Mouse (Mus musculus): ENCODE data around the gene Sdad1.

Gene Sdad1

DNA sequence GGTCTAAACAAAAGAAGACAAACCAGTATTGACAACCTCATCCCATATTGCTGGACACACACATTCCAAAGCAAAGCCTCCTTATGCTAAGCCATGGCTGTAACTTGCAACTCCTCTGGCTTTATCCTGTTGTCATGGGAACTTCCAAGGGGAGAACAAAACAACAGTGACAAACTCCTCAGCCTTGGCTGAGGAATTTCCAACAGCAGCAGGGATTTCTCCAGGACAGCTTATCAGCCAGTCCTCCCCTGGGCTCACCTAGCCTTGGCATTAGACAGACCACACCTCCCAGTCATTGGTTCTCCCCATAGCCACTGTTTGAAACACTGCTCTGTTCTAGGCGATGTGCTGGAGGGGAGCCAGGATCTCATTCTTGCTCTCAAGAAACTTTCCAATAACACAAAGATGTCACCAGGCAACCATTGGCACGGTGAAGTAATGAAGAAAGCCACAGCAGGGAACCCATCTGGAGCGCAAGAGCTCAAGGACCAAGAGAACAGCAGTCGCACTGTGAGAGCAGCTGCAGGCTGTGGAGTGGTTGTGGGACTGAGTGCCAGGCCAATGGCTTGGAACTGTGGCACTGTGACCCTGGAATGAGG lies 46.4 kb downstream of the Sdad1 start:
- H3K36me3 ChIP-seq (ENCODE audit: insufficient read depth, low read length), result no peaks in the 10 kb centered on the region
- no peak for TF ChIP-seq CTCF (conservative IDR thresholded peaks at IDR 0.05; ENCODE audit: low read length)
- no peak for TF ChIP-seq NANOG (IDR thresholded peaks at IDR 0.05; ENCODE audit: borderline replicate concordance, low read length)
- no peak for TF ChIP-seq POU5F1 (IDR thresholded peaks at IDR 0.05; ENCODE audit: borderline replicate concordance, low read length)

DNA sequence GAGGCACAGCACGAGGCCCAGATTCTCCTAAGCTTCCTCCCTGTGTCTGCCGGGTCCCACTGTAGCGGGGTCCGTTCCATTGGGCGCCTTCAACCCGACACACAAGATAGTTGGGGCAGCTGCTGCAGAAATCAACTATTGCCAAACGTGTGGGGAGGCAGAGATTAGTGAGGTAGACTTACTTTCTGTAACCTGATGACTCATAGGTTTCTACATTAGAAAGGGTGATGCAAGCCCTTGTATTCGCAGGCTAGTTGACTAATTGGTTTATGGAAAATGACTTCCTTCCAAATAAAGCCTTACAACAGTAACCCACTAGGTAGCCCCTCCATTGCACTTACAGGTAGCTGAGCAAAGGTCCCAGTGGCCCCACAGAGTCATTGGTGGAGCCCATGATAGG lies 47.6 kb downstream of the Sdad1 start:
- Histone ChIP-seq H3K27me3 (ENCODE audit: insufficient read depth, low read length) (no peaks in the 10 kb centered on the region), H3K4me3 (replicated peaks; ENCODE audit: low read length) (no peak overlapping the region), H3K4me1 (replicated peaks; ENCODE audit: low read depth, low read length) (peaks cover 21% of the 10 kb centered on the region), H3K9me3 (ENCODE audit: low read length) (no peaks in the 10 kb centered on the region), H3K36me3 (ENCODE audit: insufficient read depth, low read length) (no peaks in the 10 kb centered on the region)
- TF ChIP-seq POU5F1 (IDR thresholded peaks at IDR 0.05; ENCODE audit: borderline replicate concordance, low read length) (no peak), CTCF (conservative IDR thresholded peaks at IDR 0.05; ENCODE audit: low read length) (no peak), NANOG (IDR thresholded peaks at IDR 0.05; ENCODE audit: borderline replicate concordance, low read length) (no peak)

More for the DNA sequence above, 46.4 kb downstream of the Sdad1 start:
- Histone ChIP-seq H3K4me1 (replicated peaks; ENCODE audit: low read depth, low read length) (peaks cover 16% of the 10 kb centered on the region), H3K27me3 (ENCODE audit: insufficient read depth, low read length) (no peaks in the 10 kb centered on the region), H3K9me3 (ENCODE audit: low read length) (no peaks in the 10 kb centered on the region), H3K4me3 (replicated peaks; ENCODE audit: low read length) (no peak overlapping the region)

DNA sequence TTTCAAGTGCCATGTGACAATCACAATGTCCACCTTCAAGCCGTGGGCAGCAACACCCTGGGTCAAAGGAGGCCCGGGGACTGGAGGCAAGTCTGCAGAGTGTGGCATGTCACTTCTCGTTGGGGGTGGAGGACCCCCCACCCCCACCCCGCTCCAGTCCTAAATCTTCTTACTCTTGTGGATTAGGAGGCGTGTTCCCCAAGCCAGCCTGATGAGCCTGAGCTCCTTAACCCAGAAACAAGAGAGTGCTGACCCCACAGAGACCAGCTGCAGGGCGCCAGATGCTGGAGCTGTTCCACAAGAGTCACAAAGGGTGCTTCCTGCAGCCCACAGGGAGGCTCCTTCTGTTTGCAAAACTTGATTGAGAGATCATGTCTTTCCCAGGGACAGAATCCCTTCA lies 54.1 kb downstream of the Sdad1 start, which contains the start of gene Ppef2:
TSS of gene Ppef2 (minus strand) at position 61 of the 400 bp plus-strand sequence.
- H3K27me3 ChIP-seq (ENCODE audit: insufficient read depth, low read length), result no peaks in the 10 kb centered on the region
- no peak for TF ChIP-seq NANOG (IDR thresholded peaks at IDR 0.05; ENCODE audit: borderline replicate concordance, low read length)
- TF ChIP-seq CTCF (conservative IDR thresholded peaks at IDR 0.05; ENCODE audit: low read length), result no peak
- no peak for TF ChIP-seq POU5F1 (IDR thresholded peaks at IDR 0.05; ENCODE audit: borderline replicate concordance, low read length)
- H3K4me3 ChIP-seq (replicated peaks; ENCODE audit: low read length), result no peak within 1 kb of the TSS
- no peaks in the 10 kb centered on the region for H3K36me3 ChIP-seq (ENCODE audit: insufficient read depth, low read length)
- H3K9me3 ChIP-seq (ENCODE audit: low read length), result no peaks in the 10 kb centered on the region
- H3K4me1 ChIP-seq (replicated peaks; ENCODE audit: low read depth, low read length), result peaks cover 25% of the 10 kb centered on the region

DNA sequence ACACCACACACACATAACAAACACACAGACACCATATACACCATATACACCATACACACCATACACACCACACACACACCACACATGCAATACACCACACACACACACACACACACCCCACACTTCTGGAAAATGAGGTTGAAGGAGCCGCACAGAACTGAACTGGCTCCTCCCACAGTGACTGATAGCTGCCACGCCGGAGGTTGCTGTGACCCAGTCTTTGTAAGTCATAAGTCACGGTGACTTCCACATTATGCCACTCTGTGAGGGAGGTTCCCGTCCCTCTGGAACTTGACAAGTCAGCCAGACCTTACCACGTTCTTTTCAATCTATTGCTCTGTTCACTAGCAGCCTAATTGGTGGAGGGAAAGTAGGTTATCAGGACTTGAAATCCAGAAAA lies 55.8 kb downstream of the Sdad1 start:
- no peak for TF ChIP-seq POU5F1 (IDR thresholded peaks at IDR 0.05; ENCODE audit: borderline replicate concordance, low read length)
- TF ChIP-seq NANOG (IDR thresholded peaks at IDR 0.05; ENCODE audit: borderline replicate concordance, low read length), result no peak
- no peak for TF ChIP-seq CTCF (conservative IDR thresholded peaks at IDR 0.05; ENCODE audit: low read length)
- no peaks in the 10 kb centered on the region for H3K9me3 ChIP-seq (ENCODE audit: low read length)
- no peak overlapping the region for H3K4me3 ChIP-seq (replicated peaks; ENCODE audit: low read length)

DNA sequence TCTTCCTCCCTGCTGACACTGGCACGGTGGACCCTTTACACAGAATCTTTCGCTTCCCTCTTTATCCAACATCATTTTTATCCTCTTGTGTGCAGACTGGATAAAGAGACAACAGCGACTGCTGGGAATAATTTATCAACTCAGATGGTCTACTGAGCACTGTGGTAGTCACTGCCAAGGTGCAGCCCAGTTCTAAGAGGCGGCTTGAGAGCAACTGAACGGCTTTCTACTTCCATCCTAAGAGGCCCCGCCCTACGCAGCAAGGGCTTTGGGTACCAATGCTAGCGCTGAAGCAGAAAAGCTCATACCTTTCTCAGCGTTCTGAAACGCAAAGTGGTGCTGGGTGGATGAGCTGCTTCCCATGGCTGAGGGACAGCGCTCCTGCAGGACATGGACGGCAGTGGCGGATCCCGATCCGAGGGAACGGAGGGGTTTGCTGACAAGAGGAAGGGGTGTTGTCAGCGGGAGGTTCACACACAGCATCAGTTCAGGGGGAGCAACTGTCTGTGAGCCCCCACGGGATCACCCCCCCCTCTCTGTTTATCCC lies 57.4 kb downstream of the Sdad1 start:
- Histone ChIP-seq H3K9me3 (ENCODE audit: low read length) (no peaks in the 10 kb centered on the region), H3K4me3 (replicated peaks; ENCODE audit: low read length) (0 out of 2 replicates have a peak overlapping the region, but pooled peaks have one; percentile 10), H3K4me1 (replicated peaks; ENCODE audit: low read depth, low read length) (peaks cover 36% of the 10 kb centered on the region), H3K27me3 (ENCODE audit: insufficient read depth, low read length) (peaks cover 4% of the 10 kb centered on the region; the same call in 1 of the 2 replicates), H3K36me3 (ENCODE audit: insufficient read depth, low read length) (no peaks in the 10 kb centered on the region)
- TF ChIP-seq POU5F1 (IDR thresholded peaks at IDR 0.05; ENCODE audit: borderline replicate concordance, low read length) (no peak), CTCF (conservative IDR thresholded peaks at IDR 0.05; ENCODE audit: low read length) (peak; percentile 37)

More for the DNA sequence above, 55.8 kb downstream of the Sdad1 start:
- Histone ChIP-seq H3K4me1 (replicated peaks; ENCODE audit: low read depth, low read length) (peaks cover 35% of the 10 kb centered on the region), H3K27me3 (ENCODE audit: insufficient read depth, low read length) (no peaks in the 10 kb centered on the region; the same call in 1 of the 2 replicates), H3K36me3 (ENCODE audit: insufficient read depth, low read length) (no peaks in the 10 kb centered on the region)

DNA sequence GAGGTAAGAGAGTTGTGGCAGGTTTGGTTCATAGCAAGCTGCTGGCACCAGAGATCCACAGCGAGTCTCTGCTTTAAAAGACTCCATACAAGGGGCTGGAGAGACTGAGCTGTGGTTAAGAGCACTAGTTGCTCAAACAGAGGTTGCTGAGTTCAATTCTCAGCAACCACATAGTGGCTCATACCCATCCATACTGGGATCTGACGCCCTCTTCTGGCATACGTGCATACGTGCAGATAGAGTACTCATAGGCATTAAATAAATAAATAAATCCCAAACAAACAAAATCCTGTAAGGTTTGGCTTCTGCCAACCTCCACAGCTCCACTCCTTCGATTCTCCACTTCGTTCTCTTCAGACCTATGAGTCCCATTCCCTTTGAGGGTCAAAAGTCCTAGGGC lies 58.2 kb downstream of the Sdad1 start:
- H3K4me1 ChIP-seq (replicated peaks; ENCODE audit: low read depth, low read length), result peaks cover 36% of the 10 kb centered on the region
- no peak overlapping the region for H3K4me3 ChIP-seq (replicated peaks; ENCODE audit: low read length)
- TF ChIP-seq POU5F1 (IDR thresholded peaks at IDR 0.05; ENCODE audit: borderline replicate concordance, low read length) (no peak), CTCF (conservative IDR thresholded peaks at IDR 0.05; ENCODE audit: low read length) (peak; percentile 28; the same call in 1 of the 2 replicates), NANOG (IDR thresholded peaks at IDR 0.05; ENCODE audit: borderline replicate concordance, low read length) (no peak)
- no peaks in the 10 kb centered on the region for H3K9me3 ChIP-seq (ENCODE audit: low read length)
- H3K27me3 ChIP-seq (ENCODE audit: insufficient read depth, low read length), result peaks cover 8% of the 10 kb centered on the region; the same call in 1 of the 2 replicates
- H3K36me3 ChIP-seq (ENCODE audit: insufficient read depth, low read length), result no peaks in the 10 kb centered on the region

DNA sequence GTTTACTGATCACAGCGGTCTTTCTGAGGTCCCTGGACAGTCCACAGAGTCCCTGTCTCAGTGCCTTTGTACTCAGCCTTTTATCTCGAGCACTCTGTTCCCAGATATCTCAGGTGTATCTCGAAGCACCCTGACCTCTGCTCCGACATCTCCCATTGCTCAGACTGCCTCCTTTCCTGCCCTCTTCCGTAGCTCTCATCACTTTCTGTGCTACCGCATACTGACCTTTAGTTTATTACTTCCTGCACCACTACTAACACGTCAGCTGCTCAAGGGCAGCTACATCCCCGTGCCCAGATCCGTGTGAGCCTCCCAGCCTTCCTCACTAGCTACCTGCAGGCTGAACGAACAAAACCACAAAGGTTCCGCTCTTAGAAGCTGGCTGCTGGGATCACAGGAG lies 61.7 kb downstream of the Sdad1 start:
- peaks cover 31% of the 10 kb centered on the region for H3K4me1 ChIP-seq (replicated peaks; ENCODE audit: low read depth, low read length)
- peak overlapping the region; percentile 57 for H3K4me3 ChIP-seq (replicated peaks; ENCODE audit: low read length)
- H3K36me3 ChIP-seq (ENCODE audit: insufficient read depth, low read length), result peaks cover 6% of the 10 kb centered on the region; the same call in 1 of the 2 replicates
- no peaks in the 10 kb centered on the region; the same call in 1 of the 2 replicates for H3K9me3 ChIP-seq (ENCODE audit: low read length)
- TF ChIP-seq CTCF (conservative IDR thresholded peaks at IDR 0.05; ENCODE audit: low read length) (no peak), NANOG (IDR thresholded peaks at IDR 0.05; ENCODE audit: borderline replicate concordance, low read length) (no peak), POU5F1 (IDR thresholded peaks at IDR 0.05; ENCODE audit: borderline replicate concordance, low read length) (no peak)
- peaks cover 8% of the 10 kb centered on the region; the same call in 1 of the 2 replicates for H3K27me3 ChIP-seq (ENCODE audit: insufficient read depth, low read length)

DNA sequence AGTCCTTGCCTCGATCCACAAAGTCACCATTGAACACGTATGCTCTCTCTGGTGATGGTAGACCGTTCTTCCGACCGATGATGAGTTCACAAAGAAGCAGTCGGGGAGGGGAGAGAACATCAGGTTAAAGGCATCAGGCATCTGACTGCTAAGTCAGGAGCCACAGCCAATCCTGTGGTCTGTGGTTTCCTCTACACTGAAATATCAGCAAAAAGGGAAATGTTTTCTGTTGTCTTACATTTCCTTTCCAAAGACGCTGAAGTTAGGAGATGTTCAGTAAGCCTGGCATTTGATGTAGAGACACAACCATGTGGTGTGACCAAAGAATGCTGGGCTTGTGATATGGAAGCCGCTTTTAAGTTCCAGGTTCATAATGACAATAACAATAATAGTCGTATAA lies 64.8 kb downstream of the Sdad1 start:
- TF ChIP-seq CTCF (conservative IDR thresholded peaks at IDR 0.05; ENCODE audit: low read length) (no peak), NANOG (IDR thresholded peaks at IDR 0.05; ENCODE audit: borderline replicate concordance, low read length) (no peak), POU5F1 (IDR thresholded peaks at IDR 0.05; ENCODE audit: borderline replicate concordance, low read length) (no peak)
- Histone ChIP-seq H3K9me3 (ENCODE audit: low read length) (no peaks in the 10 kb centered on the region; the same call in 1 of the 2 replicates), H3K36me3 (ENCODE audit: insufficient read depth, low read length) (peaks cover 6% of the 10 kb centered on the region; the same call in 1 of the 2 replicates), H3K4me1 (replicated peaks; ENCODE audit: low read depth, low read length) (peaks cover 22% of the 10 kb centered on the region), H3K27me3 (ENCODE audit: insufficient read depth, low read length) (peaks cover 8% of the 10 kb centered on the region; the same call in 1 of the 2 replicates), H3K4me3 (replicated peaks; ENCODE audit: low read length) (no peak overlapping the region)

Data from E14TG2a.4 (cell line).